25 mouse cellular contexts compared by ENCODE assay signal in the genomic region with DNA sequence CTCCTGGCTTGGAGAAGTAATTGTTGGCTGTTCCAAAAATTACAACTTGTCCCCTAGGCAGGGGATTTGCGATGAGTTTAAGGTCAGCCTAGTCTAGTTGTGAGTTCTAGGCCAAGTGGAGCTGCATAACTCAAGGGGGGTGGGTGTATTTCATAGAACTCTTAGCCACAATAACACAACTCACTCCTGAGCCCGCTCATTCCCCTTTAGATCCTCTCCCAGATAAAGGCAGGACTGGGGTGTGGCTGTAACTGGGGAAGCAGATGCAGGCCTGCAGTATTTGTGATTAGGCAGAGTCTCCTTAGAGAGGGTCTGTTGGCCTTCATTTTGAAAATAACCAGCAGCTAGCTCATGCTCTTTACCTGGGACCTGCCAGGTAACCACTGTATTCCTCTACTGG. TPM values are rescaled to one million over a fixed set of nuclear protein-coding genes. Genes with fewer than 3 reads are reported as not detected.
DNase-seq lines count a peak whose midpoint lies in the region; ATAC-seq and TF ChIP-seq lines count a peak whose summit lies in the region.
"Had no signal": no experiment of that assay in that cellular context is flagged by ENCODE, and none has a peak within 500 bp of the region (broad histone marks: within the 10 kb centered on the region; RNA-seq: fewer than 3 reads in every experiment).

No protein-coding gene starts in this region.

- peak overlapping the region; percentile 26 for H3K4me3 ChIP-seq in erythroblast, embryonic 14.5 days (replicated peaks)
- peak overlapping the region in 1 of 2 experiments; percentile 23; a peak in 2 of 4 replicates for H3K4me3 ChIP-seq in liver, embryonic 14.5 days (ENCODE audit: insufficient read depth in 1 of 2, low read depth in 2 of 2, low read length in 2 of 2)
- no peak overlapping the region for H3K4me3 ChIP-seq in kidney, adult 2 months (ENCODE audit: insufficient read depth, low read depth, low read length)
- H3K4me3 ChIP-seq: hindbrain, embryonic 15.5 days; limb, embryonic 10.5 days had no signal

- H3K27ac ChIP-seq in liver, embryonic 14.5 days, result peak overlapping the region; percentile 81
- no peak overlapping the region for H3K27ac ChIP-seq in kidney, adult 2 months (ENCODE audit: insufficient read depth, low read depth, low read length)
- H3K27ac ChIP-seq: hindbrain, embryonic 15.5 days; limb, embryonic 10.5 days; macrophage had no signal

- peak; percentile 13 to 22 for DNase-seq in spleen, postnatal 36 days (ENCODE audit: low spot score in 2 of 2)
- no peak for DNase-seq in spleen, adult 18-20 months
- DNase-seq in liver, embryonic 14.5 days (ENCODE audit: low read depth in 3 of 3, low spot score in 3 of 3), result peak; percentile 67 to 68 (median 67)
- DNase-seq in heart, adult 8-10 months (ENCODE audit: low spot score), result no peak
- no peak for DNase-seq in kidney, adult 2 months
- no peak for DNase-seq in frontal cortex, postnatal 36 days (ENCODE audit: low spot score in 2 of 2)
- DNase-seq: adrenal gland, postnatal 14 days; cerebellum, adult 11 months; cerebellum, postnatal 10 days; gastrocnemius, postnatal 10 days; heart, adult 11 months; heart, postnatal 36 days; kidney, adult 8-10 months; kidney, postnatal 10 days; right cerebral cortex, adult 18-20 months; thymus, postnatal 14 days had no signal

- peak overlapping the region; percentile 66 for H3K4me2 ChIP-seq in liver, embryonic 14.5 days (ENCODE audit: low read depth)
- H3K4me2 ChIP-seq: hindbrain, embryonic 15.5 days; midbrain, embryonic 11.5 days had no signal

- TF ChIP-seq POLR2A in kidney, adult 2 months (IDR thresholded peaks at IDR 0.05; ENCODE audit: low read depth, low read length), result no peak

- WGBS in liver, embryonic 14.5 days (ENCODE audit: insufficient replicate concordance), result 30% methylated on average over 2 of the region's 2 CpGs
- 84% methylated on average over 2 of the region's 2 CpGs for WGBS in kidney, adult 2 months

- H3K9me3 ChIP-seq in erythroblast, embryonic 14.5 days (ENCODE audit: control insufficient read depth, low read length), result no peaks in the 10 kb centered on the region
- H3K9me3 ChIP-seq in liver, embryonic 14.5 days (ENCODE audit: control insufficient read depth, low read length), result no peaks in the 10 kb centered on the region
- H3K9me3 ChIP-seq: hindbrain, embryonic 15.5 days; limb, embryonic 10.5 days had no signal

- TF ChIP-seq EP300 in liver, embryonic 14.5 days (IDR thresholded peaks at IDR 0.05; ENCODE audit: low read depth), result peak; percentile 77

- peaks cover 88% of the 10 kb centered on the region for H3K36me3 ChIP-seq in erythroblast, embryonic 14.5 days (ENCODE audit: control insufficient read depth)
- peaks cover 10% of the 10 kb centered on the region for H3K36me3 ChIP-seq in liver, embryonic 14.5 days (replicated peaks; ENCODE audit: control insufficient read depth, insufficient read depth, low read depth)
- H3K36me3 ChIP-seq in kidney, adult 2 months (ENCODE audit: control insufficient read depth, insufficient read depth, low read length), result no peaks in the 10 kb centered on the region
- H3K36me3 ChIP-seq: hindbrain, embryonic 15.5 days had no signal

- peaks cover 76% of the 10 kb centered on the region for H3K4me1 ChIP-seq in erythroblast, embryonic 14.5 days (ENCODE audit: control insufficient read depth)
- H3K4me1 ChIP-seq in liver, embryonic 14.5 days (replicated peaks; ENCODE audit: control insufficient read depth in 2 of 2, insufficient read depth in 2 of 2, low read length in 1 of 2), result peaks cover 49 to 54% of the 10 kb centered on the region in 2 experiments
- peaks cover 39% of the 10 kb centered on the region for H3K4me1 ChIP-seq in kidney, adult 2 months (ENCODE audit: control insufficient read depth, insufficient read depth, low read length)

- no peak for TF ChIP-seq CTCF in liver, embryonic 14.5 days (IDR thresholded peaks at IDR 0.05; ENCODE audit: low read depth)
- TF ChIP-seq CTCF in kidney, adult 2 months (conservative IDR thresholded peaks at IDR 0.05; ENCODE audit: insufficient read depth, insufficient read length, low read depth, low read length), result no peak

- H3K9ac ChIP-seq in liver, embryonic 14.5 days (replicated peaks), result peak overlapping the region; percentile 35
- H3K9ac ChIP-seq: hindbrain, embryonic 15.5 days had no signal

- peak; percentile 82 for ATAC-seq in liver, embryonic 14.5 days (ENCODE audit: insufficient read depth)
- ATAC-seq in activated CD4-positive, CD25-positive, alpha-beta regulatory T cell, adult 4 months, result no peak
- ATAC-seq: CD4-positive, CD25-positive, alpha-beta regulatory T cell, adult 4 months; forebrain, embryonic 14.5 days; lung, postnatal 0 days had no signal

- H3K27me3 ChIP-seq in erythroblast, embryonic 14.5 days (ENCODE audit: control insufficient read depth), result no peaks in the 10 kb centered on the region
- H3K27me3 ChIP-seq in liver, embryonic 14.5 days (ENCODE audit: control insufficient read depth, insufficient read depth, low read length), result no peaks in the 10 kb centered on the region
- no peaks in the 10 kb centered on the region for H3K27me3 ChIP-seq in kidney, adult 2 months (replicated peaks; ENCODE audit: control insufficient read depth, insufficient read depth, low read length)
- H3K27me3 ChIP-seq: hindbrain, embryonic 15.5 days had no signal

RNA-seq across cellular contexts. Expression of a gene that starts 58.5 kb away (rescaled TPM):
- polyA plus RNA-seq in erythroblast, embryonic 14.5 days (2012), result 3.9 and 4.3 TPM in 2 replicates
- 36.4 and 38.8 TPM in 2 replicates for polyA plus RNA-seq in liver, embryonic 14.5 days (2012; rRNA removed)
- 57.9 and 65.4 TPM in 2 replicates for polyA plus RNA-seq in liver, embryonic 14.5 days (2014; fragmentation: Nextera tagmentation; extraction: Ambion mirVana)
- polyA plus RNA-seq in activated CD4-positive, CD25-positive, alpha-beta regulatory T cell, adult 4 months (2017; shearing (Covaris generic)), result 10 to 100 TPM; 36.0 to 43.2 TPM
- total RNA-seq in heart, adult 8-10 months (2022), result 100 to 1,000 TPM in 1 of 4 experiments, 10 to 100 TPM in 3; 93.9 to 102 (median 96.0) TPM
- polyA plus RNA-seq in kidney, adult 2 months (2012; rRNA removed), result 111 and 118 TPM in 2 replicates

RNA-seq across cellular contexts. Expression of a gene that starts 58.6 kb away (rescaled TPM):
- 0.04 and 0.40 TPM in 2 replicates for polyA plus RNA-seq in erythroblast, embryonic 14.5 days (2012)
- polyA plus RNA-seq in liver, embryonic 14.5 days (2012; rRNA removed), result 1.7 and 1.9 TPM in 2 replicates
- 1.2 and 2.0 TPM in 2 replicates for polyA plus RNA-seq in liver, embryonic 14.5 days (2014; fragmentation: Nextera tagmentation; extraction: Ambion mirVana)
- 1 to 10 TPM; 6.1 to 8.5 TPM for polyA plus RNA-seq in activated CD4-positive, CD25-positive, alpha-beta regulatory T cell, adult 4 months (2017; shearing (Covaris generic))
- 10 to 100 TPM; 24.2 to 35.1 (median 27.8) TPM for total RNA-seq in heart, adult 8-10 months (2022)
- 19.0 and 21.7 TPM in 2 replicates for polyA plus RNA-seq in kidney, adult 2 months (2012; rRNA removed)

Comparison
In these comparisons a context has a peak if more than half of its experiments do, and no peak if none do; other contexts are left out.
1. DNase-seq: peak in spleen, postnatal 36 days (2 of 2) and liver, embryonic 14.5 days (3 of 3); none in spleen, adult 18-20 months (0 of 2), heart, adult 8-10 months (single experiment), kidney, adult 2 months (single experiment) and frontal cortex, postnatal 36 days (0 of 2).